ENCODE assay signal across 8 mouse cellular contexts in the genomic region with DNA sequence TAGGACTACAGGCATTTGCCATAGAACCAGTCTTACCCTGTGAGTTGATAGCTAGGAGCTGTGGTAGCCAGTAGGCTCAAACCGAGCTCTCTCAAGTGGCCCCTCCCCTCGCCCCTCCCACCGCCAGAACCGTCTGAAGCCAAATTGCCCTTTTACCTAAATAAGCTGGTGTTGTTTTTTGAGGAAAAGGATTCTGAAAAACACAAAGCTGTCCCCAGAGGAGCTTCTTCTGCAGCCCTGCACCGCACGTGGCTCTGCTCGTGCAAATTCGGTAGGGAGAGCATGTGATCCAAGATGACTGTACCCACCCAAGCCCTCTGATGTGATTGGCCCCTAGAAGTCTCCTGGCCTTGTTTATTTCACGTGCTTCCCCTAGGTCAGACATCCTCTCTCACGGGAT. TPM values are rescaled to one million over a fixed set of nuclear protein-coding genes. Genes with fewer than 3 reads are reported as not detected.
DNase-seq lines count a peak whose midpoint lies in the region; ATAC-seq and TF ChIP-seq lines count a peak whose summit lies in the region.

No protein-coding gene starts in this region.

- DNase-seq in NIH3T3 (ENCODE audit: low read depth), result peak; percentile 61
- DNase-seq in embryonic facial prominence, embryonic 11.5 days (ENCODE audit: low spot score), result peak; percentile 57
- peak; percentile 58 for DNase-seq in lung, postnatal 25 days (ENCODE audit: low spot score)
- DNase-seq in spleen, adult 12 weeks (ENCODE audit: low spot score), result peak; percentile 60
- DNase-seq in right cerebral cortex, postnatal 25 days, result no peak

- no peak for TF ChIP-seq CTCF in C2C12 (IDR thresholded peaks at IDR 0.05; ENCODE audit: control insufficient read depth, insufficient read depth, insufficient read length)

- no peaks in the 10 kb centered on the region for H3K79me2 ChIP-seq in C2C12 (ENCODE audit: control insufficient read depth, insufficient read depth)

- WGBS in embryonic facial prominence, embryonic 11.5 days, result under 1% methylated on average over 10 of the region's 10 CpGs
- 2% methylated on average over 10 of the region's 10 CpGs for WGBS in heart, embryonic 11.5 days (ENCODE audit: insufficient replicate concordance)
- 1% methylated on average over 10 of the region's 10 CpGs for WGBS in kidney, embryonic 14.5 days

- H3K4me3 ChIP-seq in C2C12 (ENCODE audit: insufficient read depth, poor library complexity, severe bottlenecking), result no peak overlapping the region
- no peak overlapping the region for H3K4me3 ChIP-seq in embryonic facial prominence, embryonic 11.5 days (ENCODE audit: low read depth, low read length)
- H3K4me3 ChIP-seq in heart, embryonic 11.5 days (ENCODE audit: low read depth, low read length), result peak overlapping the region; percentile 38
- peak overlapping the region; percentile 43; the same call in 1 of the 2 replicates for H3K4me3 ChIP-seq in kidney, embryonic 14.5 days (ENCODE audit: low read length)

- H3K4me2 ChIP-seq in embryonic facial prominence, embryonic 11.5 days (ENCODE audit: low read depth, low read length), result peak overlapping the region; percentile 19; the same call in 1 of the 2 replicates
- H3K4me2 ChIP-seq in heart, embryonic 11.5 days, result peak overlapping the region; percentile 82
- H3K4me2 ChIP-seq in kidney, embryonic 14.5 days (replicated peaks; ENCODE audit: low read depth, low read length), result peak overlapping the region; percentile 69

- H3K4me1 ChIP-seq in embryonic facial prominence, embryonic 11.5 days (ENCODE audit: control insufficient read depth, insufficient read depth, low read length), result peaks cover 3% of the 10 kb centered on the region
- peaks cover 31% of the 10 kb centered on the region for H3K4me1 ChIP-seq in heart, embryonic 11.5 days (ENCODE audit: control insufficient read depth, insufficient read depth, low read length)
- H3K4me1 ChIP-seq in kidney, embryonic 14.5 days (ENCODE audit: control insufficient read depth, insufficient read depth, low read length), result peaks cover 19% of the 10 kb centered on the region; the same call in 1 of the 2 replicates

- H3K27me3 ChIP-seq in C2C12 (ENCODE audit: control insufficient read depth, insufficient read depth, insufficient read length), result no peaks in the 10 kb centered on the region
- H3K27me3 ChIP-seq in embryonic facial prominence, embryonic 11.5 days (ENCODE audit: control insufficient read depth, insufficient read depth, low read length), result peaks cover 3% of the 10 kb centered on the region
- H3K27me3 ChIP-seq in heart, embryonic 11.5 days (ENCODE audit: control insufficient read depth, insufficient read depth, low read length), result peaks cover 4% of the 10 kb centered on the region; the same call in 1 of the 2 replicates
- H3K27me3 ChIP-seq in kidney, embryonic 14.5 days (ENCODE audit: control insufficient read depth, insufficient read depth, low read length), result no peaks in the 10 kb centered on the region; the same call in 1 of the 2 replicates

- H3K9ac ChIP-seq in embryonic facial prominence, embryonic 11.5 days (replicated peaks; ENCODE audit: low read length), result no peak overlapping the region
- peak overlapping the region; percentile 57; the same call in 1 of the 2 replicates for H3K9ac ChIP-seq in heart, embryonic 11.5 days (ENCODE audit: low read depth, low read length)
- no peak overlapping the region for H3K9ac ChIP-seq in kidney, embryonic 14.5 days (ENCODE audit: low read depth, low read length)

- ATAC-seq in embryonic facial prominence, embryonic 11.5 days (replicated peaks; ENCODE audit: insufficient number of reproducible peaks, low FRiP score, low TSS enrichment, low read depth), result no peak
- ATAC-seq in heart, embryonic 11.5 days (replicated peaks; ENCODE audit: insufficient number of reproducible peaks, low FRiP score, low TSS enrichment), result no peak; the same call in 1 of the 2 replicates
- ATAC-seq in kidney, embryonic 14.5 days (ENCODE audit: low FRiP score, low TSS enrichment), result 0 out of 2 replicates have a peak, but pooled peaks have one; percentile 9

- H3ac ChIP-seq in C2C12 (ENCODE audit: control insufficient read depth, insufficient read length, low read depth), result no peak overlapping the region

- no peak overlapping the region for H3K27ac ChIP-seq in embryonic facial prominence, embryonic 11.5 days (replicated peaks; ENCODE audit: low read depth, low read length)
- no peak overlapping the region for H3K27ac ChIP-seq in heart, embryonic 11.5 days (ENCODE audit: low read depth, low read length)
- no peak overlapping the region for H3K27ac ChIP-seq in kidney, embryonic 14.5 days (ENCODE audit: low read depth, low read length)

- no peaks in the 10 kb centered on the region for H3K36me3 ChIP-seq in C2C12 (ENCODE audit: control insufficient read depth, insufficient read depth)
- no peaks in the 10 kb centered on the region for H3K36me3 ChIP-seq in embryonic facial prominence, embryonic 11.5 days (replicated peaks; ENCODE audit: control insufficient read depth, insufficient read depth, low read depth, low read length)
- no peaks in the 10 kb centered on the region for H3K36me3 ChIP-seq in heart, embryonic 11.5 days (ENCODE audit: control insufficient read depth, insufficient read depth, low read length)
- no peaks in the 10 kb centered on the region for H3K36me3 ChIP-seq in kidney, embryonic 14.5 days (ENCODE audit: control insufficient read depth, insufficient read depth, low read length)

- H3K9me3 ChIP-seq in embryonic facial prominence, embryonic 11.5 days (replicated peaks; ENCODE audit: control insufficient read depth, low read length), result no peaks in the 10 kb centered on the region
- H3K9me3 ChIP-seq in heart, embryonic 11.5 days (replicated peaks; ENCODE audit: control insufficient read depth, low read length), result no peaks in the 10 kb centered on the region
- no peaks in the 10 kb centered on the region for H3K9me3 ChIP-seq in kidney, embryonic 14.5 days (ENCODE audit: control insufficient read depth, low read length)

- no peaks in the 10 kb centered on the region for H3K79me3 ChIP-seq in C2C12 (ENCODE audit: low read depth)

TF ChIP-seq in C2C12, 6 proteins besides CTCF, POLR2A, EP300 and RAD21:
- TF ChIP-seq USF1 (IDR thresholded peaks at IDR 0.05; ENCODE audit: low read depth) (peak; percentile 12), FOSL1 (IDR thresholded peaks at IDR 0.05; ENCODE audit: insufficient read depth, low read length, poor library complexity, severe bottlenecking) (no peak)

RNA-seq across cellular contexts. Expression of a gene that starts 1.9 kb away (rescaled TPM):
- 0.49 TPM for polyA plus RNA-seq in C2C12 (2012; fragmentation: generic; extraction: Trizol)
- 8.8 and 12.7 TPM in 2 replicates for polyA plus RNA-seq in embryonic facial prominence, embryonic 11.5 days (2014; fragmentation: Nextera tagmentation; extraction: Ambion mirVana)
- 8.7 and 8.8 TPM in 2 replicates for polyA plus RNA-seq in heart, embryonic 11.5 days (2014; fragmentation: Nextera tagmentation; extraction: Ambion mirVana)
- 28.2 and 29.1 TPM in 2 replicates for polyA plus RNA-seq in kidney, embryonic 14.5 days (2014; fragmentation: Nextera tagmentation; extraction: Ambion mirVana)

RNA-seq across cellular contexts. Expression of a gene that starts 13.0 kb away (rescaled TPM):
- polyA plus RNA-seq in C2C12 (2012; fragmentation: generic; extraction: Trizol), result not detected
- not detected in 2 replicates for polyA plus RNA-seq in embryonic facial prominence, embryonic 11.5 days (2014; fragmentation: Nextera tagmentation; extraction: Ambion mirVana)
- polyA plus RNA-seq in heart, embryonic 11.5 days (2014; fragmentation: Nextera tagmentation; extraction: Ambion mirVana), result not detected in 2 replicates
- not detected in 2 replicates for polyA plus RNA-seq in kidney, embryonic 14.5 days (2014; fragmentation: Nextera tagmentation; extraction: Ambion mirVana)

RNA-seq across cellular contexts. Expression of a gene that starts 24.7 kb away (rescaled TPM):
- polyA plus RNA-seq in C2C12 (2012; fragmentation: generic; extraction: Trizol), result 2,436 TPM
- 1,991 and 2,343 TPM in 2 replicates for polyA plus RNA-seq in embryonic facial prominence, embryonic 11.5 days (2014; fragmentation: Nextera tagmentation; extraction: Ambion mirVana)
- 2,705 and 2,898 TPM in 2 replicates for polyA plus RNA-seq in heart, embryonic 11.5 days (2014; fragmentation: Nextera tagmentation; extraction: Ambion mirVana)
- polyA plus RNA-seq in kidney, embryonic 14.5 days (2014; fragmentation: Nextera tagmentation; extraction: Ambion mirVana), result 2,350 and 2,543 TPM in 2 replicates

RNA-seq across cellular contexts. Expression of a gene that starts 36.9 kb away (rescaled TPM):
- 0.76 TPM for polyA plus RNA-seq in C2C12 (2012; fragmentation: generic; extraction: Trizol)
- polyA plus RNA-seq in embryonic facial prominence, embryonic 11.5 days (2014; fragmentation: Nextera tagmentation; extraction: Ambion mirVana), result 6.9 and 7.6 TPM in 2 replicates
- polyA plus RNA-seq in heart, embryonic 11.5 days (2014; fragmentation: Nextera tagmentation; extraction: Ambion mirVana), result 4.3 and 5.1 TPM in 2 replicates
- polyA plus RNA-seq in kidney, embryonic 14.5 days (2014; fragmentation: Nextera tagmentation; extraction: Ambion mirVana), result 10.6 and 12.1 TPM in 2 replicates

RNA-seq across cellular contexts. Expression of a gene that starts 54.1 kb away (rescaled TPM):
- polyA plus RNA-seq in C2C12 (2012; fragmentation: generic; extraction: Trizol), result 0.13 TPM
- 5.9 and 7.8 TPM in 2 replicates for polyA plus RNA-seq in embryonic facial prominence, embryonic 11.5 days (2014; fragmentation: Nextera tagmentation; extraction: Ambion mirVana)
- polyA plus RNA-seq in heart, embryonic 11.5 days (2014; fragmentation: Nextera tagmentation; extraction: Ambion mirVana), result 3.0 and 3.4 TPM in 2 replicates
- 29.7 and 43.4 TPM in 2 replicates for polyA plus RNA-seq in kidney, embryonic 14.5 days (2014; fragmentation: Nextera tagmentation; extraction: Ambion mirVana)

Comparison
In these comparisons a context has a peak if more than half of its experiments do, and no peak if none do; other contexts are left out.
1. H3K4me3 ChIP-seq: peak in heart, embryonic 11.5 days (single experiment) and kidney, embryonic 14.5 days (single experiment); none in C2C12 (single experiment) and embryonic facial prominence, embryonic 11.5 days (single experiment).
2. H3K4me2 ChIP-seq: peak in every context shown above with its lines; median percentile 82 in heart, embryonic 11.5 days; 69 in kidney, embryonic 14.5 days; 19 in embryonic facial prominence, embryonic 11.5 days.